Mouse (Mus musculus) T-helper 1 cell (primary cell): ENCODE data around the gene Slc9a1.

ENCODE experiments used
- in situ Hi-C: fragments of 300-600 bp; cut with MboI, MseI; formaldehyde crosslinking; loops from one replicate; pipeline ENCODE4 v1.15.1; 2025; ENCODE audit warnings: high pct_unique_total_duplicates

Gene Slc9a1

DNA sequence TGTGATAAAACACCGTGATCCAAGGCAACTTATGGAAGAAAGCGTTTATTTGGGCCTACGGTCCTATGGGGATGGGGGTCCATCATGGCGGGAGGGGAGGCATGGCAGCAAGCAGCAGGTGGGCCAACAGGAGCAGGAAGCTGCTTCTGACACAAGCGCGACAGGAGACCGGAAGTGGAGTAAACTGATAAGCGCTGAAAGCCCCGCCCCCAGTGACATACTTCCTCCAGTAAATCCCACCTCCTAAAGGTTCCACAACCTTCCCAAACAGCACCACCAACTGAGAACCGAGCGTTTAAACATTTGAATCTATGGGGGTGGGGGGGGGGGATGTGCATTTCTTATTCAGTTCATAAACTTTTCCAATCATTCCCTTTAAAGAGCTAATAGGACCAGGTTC is 66.4 kb downstream of the Slc9a1 start:
- in situ Hi-C loops: no loop called here

DNA sequence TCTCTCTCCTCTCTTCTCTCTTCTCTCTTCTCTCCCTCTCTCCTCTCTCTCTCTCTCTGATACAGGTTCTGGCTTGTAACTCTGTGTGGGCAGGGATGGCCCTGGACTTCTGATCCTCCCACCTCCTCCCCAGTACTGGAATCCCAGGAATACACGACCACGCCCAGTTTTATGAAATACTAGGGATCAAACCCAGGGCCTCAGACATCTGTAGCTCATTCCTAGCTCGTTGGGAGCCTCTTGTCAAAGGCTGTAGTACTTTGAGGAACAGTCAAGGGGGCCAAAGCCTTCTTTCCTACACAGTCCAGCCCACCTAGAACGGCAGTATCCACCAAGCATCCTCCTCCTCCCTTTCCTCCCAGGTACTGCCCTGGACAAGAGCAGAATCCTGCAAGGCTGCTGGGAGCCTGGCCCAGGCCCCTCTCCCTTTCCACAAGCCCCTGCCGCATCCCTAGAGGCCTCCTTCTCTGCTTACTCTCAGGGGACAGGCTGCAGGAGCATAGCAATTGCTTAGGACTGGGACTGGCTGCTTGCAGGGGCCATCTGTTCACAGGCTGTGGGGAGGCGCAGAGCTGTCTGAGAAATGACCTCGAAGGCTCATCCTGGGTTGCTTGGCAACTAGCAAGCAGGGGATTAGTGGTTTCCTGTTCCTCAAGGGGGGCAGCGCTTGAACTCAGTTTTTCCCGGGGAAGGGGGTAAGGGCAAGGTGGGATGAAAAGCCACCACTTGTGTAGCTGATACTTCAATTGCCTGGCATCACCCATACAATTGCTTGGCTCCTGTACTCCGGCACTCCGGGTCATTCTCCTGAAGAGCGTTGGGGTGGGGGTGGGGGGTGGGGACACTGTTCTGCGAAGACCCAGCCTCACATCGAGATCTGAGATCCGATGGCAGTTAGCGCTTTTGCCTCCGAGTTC is 70.2 kb downstream of the Slc9a1 start:
- in situ Hi-C loops: no loop called here

DNA sequence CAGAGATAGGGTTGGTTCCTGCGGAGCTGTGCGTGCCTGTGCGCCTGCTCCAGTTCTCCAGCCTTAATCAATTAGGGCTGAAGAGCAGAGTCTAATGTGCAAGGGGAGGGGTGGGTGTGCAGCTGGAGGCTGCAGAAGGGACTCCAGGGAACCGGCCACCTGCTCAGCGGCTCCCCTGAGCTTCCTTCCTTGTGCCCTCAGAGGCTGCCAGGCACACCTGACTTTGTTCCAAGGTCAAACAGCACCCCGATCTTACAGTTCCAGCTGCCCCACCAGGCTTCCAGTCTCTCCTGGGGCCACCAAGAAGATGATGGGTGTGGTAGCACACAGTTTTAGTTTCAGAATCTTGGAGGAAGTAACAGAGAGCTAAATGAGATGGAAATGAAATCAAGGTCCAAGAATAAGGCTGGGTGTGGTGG is 70.9 kb downstream of the Slc9a1 start:
- in situ Hi-C loops: no loop called here

DNA sequence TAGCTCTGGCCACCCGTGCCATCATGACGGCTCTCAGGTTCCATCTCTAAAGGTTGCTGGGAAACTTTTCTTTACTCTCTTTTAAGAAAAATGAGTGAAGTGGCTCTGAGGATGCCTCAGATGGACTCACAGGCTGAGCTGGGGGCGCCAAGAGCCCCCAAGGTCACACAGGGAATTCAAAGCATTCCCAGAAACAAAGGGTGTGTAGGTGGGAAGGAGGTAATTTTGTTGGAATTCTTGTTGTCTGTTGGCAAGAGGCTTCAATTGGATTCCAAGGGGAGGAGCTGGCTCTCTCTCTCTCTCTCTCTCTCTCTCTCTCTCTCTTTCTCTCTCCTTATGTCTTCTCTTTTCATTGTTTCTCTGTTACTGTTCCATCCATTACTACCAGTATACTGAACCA is 72.7 kb downstream of the Slc9a1 start:
- in situ Hi-C loops: no loop called here

DNA sequence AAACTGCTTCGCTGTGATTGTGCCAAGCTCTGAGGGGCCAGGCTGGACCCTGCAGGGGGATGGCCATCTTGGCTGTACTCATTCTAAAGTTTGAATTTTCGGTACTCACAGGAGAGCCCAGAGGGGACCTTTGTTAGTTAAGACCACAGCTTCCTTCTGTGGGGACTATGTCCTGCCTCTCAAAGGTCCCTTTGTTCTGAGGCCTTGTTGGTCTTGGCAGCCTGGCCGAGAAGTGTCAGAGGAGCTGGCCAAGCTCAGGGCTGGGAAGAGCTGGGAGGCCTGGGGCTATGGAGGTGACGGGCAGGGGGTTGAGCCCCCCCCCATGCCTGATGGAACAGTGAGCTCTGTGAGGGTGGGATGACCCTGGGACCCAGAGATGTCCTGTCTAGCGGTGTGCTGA is 73.6 kb downstream of the Slc9a1 start:
- in situ Hi-C loops: no loop called here

DNA sequence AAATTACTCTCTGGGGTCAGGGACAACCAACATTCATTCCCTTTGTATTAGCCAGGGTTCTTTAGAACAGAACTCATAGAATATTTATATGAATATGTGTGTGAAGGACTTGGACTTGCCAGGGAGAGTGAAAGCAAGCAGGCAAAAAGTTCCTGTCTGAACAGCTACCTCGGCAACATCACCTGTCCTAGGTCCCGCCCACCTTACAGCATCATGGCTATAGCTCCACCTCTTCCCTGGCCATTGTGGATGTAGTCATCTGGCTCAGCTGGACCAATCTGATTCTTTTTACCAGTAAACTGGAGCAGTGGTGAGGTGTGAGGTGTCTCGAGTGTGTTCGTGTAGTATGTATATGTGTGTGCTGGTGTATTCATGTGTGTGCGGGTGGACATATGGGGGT is 76.2 kb downstream of the Slc9a1 start:
- in situ Hi-C loops: no loop called here

DNA sequence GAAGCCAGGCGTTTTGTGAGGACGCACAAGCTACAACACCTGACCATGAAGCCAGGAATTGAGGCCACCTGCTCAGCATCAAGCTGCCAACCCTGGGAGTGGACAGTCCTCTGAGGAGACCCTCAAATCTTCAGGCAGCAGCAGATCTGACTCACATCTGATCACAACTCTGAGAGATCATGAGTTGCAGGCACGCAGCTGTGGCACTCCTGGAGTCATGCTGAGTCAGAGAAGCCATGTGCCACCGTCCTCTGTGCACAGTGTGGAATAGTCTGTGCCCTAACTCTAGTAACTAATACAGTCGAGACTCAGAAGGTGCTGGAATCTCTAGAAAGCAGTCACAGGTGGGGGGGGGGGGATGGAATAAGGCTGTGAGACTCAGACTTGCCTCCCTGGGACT is 77.9 kb downstream of the Slc9a1 start:
- in situ Hi-C loops: no loop called here

DNA sequence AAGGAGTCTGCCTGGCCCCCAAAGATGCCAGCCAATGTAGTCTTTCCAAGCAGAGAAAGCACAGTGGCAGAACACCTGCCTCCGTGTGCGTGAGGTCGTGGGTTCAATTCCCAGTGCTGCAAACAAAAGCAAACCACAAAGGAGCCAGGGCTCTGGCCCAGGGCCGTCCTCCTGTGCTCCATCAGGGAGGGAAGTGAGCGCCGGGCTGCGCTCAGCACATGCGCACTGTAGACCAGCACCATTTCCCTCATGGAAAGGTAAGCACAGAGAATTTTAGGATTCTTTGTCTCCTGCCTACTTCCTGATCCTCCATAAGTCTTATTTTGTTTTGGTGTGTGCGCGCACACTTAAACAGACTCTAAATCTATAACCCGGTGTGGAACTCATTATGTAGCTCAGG is 78.5 kb downstream of the Slc9a1 start:
- in situ Hi-C loops: no loop called here

DNA sequence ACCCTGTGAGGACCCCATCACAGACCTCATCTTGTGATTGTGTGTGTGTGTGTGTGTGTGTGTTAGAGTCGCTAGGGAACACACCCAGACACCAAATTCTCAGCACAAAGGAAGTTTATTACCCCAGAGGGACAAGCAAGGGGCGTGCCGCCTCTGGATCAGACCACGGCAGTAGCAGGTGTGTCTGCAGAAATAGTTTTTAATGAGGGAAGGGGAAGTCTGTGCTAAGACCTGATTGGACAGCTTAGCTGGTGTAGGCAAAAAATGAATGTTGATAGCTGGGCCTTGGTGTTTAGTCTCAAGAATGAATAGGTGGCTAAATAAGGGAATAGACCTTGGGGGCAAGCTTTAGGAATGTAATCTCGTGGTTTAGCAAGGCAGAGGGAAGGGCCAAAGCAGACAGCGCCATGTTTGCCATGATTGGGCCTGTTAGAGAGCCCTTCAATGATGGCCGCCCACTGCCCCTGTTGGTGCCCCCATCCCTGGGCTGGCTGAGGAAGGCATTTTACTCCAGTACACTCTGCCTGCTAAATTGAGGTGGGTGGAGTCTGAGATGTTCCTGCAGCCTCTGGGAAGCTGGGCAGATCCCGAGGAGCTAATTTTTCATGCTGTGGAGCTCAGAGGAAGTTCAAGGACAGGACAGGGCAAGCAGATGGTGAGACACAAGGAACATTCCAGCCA is 79.3 kb downstream of the Slc9a1 start:
- in situ Hi-C loops: no loop called here

DNA sequence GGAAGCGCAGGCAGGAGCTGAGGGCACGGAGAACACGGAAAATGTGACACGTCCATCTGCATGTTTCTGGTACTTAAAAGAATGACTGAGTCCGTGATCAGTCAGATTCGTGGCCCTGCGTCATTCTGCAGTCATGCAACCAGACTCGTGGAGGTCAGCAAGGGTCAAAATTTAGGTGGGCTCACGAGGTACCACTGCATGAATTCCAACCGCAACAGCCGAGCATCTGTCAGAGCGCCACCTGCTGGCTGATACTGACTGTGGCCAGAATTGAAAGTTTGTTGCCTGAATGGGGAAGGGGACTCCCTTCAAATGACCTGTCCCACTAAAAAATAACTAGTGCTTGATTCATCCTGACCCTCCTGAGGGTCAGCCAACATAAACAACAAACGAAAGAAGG is 80.2 kb downstream of the Slc9a1 start:
- in situ Hi-C loops: no loop called here

DNA sequence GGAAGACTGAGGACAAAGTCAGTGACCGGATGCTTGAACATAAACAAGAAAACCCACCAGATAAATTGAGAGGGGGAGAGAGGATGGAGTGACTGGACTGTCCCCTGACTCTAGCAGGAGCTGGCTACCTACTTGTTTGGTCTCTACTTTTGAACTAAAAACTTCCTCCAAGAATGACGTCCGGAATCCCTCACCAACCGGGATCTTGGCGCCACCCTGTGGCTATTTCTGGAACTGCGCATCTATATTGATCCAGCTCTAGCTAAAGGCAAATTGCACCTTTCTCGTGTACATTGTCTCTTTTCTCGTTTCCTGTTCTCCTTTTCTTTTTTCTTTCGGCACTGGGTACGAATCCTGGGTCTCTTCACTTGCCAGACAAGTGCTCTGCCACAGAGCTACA is 82.0 kb downstream of the Slc9a1 start:
- in situ Hi-C loops: no loop called here

DNA sequence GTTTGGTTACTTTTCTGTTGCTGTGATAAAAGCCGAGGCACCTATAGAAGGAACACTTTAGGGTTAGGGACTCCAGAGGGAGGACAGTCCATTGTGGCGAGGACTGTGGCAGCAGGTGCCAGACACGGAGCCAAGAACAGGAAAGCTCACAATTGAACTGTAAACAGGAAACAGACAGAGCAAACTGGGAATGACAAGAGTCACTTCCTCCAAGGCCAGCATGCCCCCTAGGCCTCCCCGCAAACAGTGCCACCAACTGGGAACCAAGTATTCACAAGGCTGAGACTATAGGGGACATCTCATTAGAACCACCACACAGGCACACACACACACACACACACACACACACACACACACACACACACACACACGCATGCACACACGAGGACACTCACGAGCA is 82.9 kb downstream of the Slc9a1 start:
- in situ Hi-C loops: no loop called here

DNA sequence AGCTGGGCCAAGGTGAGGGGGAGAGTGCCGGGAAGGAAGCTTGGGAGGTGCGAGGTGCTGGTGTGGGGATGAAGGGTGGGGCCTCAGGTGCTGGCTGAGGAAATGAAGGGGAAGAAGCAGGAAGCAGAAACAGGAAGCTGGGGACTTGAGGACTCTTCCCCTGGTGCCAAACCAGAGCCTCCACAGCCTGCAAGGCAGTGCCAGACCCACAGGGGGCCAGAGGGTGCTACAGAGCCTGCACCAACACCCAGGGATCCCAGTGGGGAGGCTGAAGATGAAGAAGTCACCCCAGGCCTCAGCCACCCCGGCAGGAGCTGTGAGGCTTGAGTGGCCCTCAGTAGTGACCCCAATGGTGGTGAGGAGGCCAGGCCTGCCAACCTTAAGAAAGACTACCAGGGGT is 88.5 kb downstream of the Slc9a1 start:
- in situ Hi-C loops: no loop called here

DNA sequence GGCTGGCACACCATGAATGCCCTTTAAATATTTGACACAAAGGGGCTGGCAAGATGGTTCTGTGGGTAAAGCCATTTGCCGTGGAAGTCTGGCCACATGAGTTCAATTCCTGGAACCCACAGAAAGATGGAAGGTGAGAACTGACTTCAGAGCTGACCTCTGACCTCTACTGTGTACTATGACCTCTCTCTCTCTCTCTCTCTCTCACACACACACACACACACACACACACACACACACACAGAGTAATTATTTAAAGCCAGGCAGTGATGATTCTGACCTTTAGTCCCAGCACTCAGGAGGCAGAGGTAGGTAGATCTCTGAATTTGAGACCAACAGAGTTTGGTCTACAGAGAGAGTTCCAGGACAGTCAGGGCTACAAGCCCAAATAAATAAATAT is 90.5 kb downstream of the Slc9a1 start:
- in situ Hi-C loops: no loop called here

DNA sequence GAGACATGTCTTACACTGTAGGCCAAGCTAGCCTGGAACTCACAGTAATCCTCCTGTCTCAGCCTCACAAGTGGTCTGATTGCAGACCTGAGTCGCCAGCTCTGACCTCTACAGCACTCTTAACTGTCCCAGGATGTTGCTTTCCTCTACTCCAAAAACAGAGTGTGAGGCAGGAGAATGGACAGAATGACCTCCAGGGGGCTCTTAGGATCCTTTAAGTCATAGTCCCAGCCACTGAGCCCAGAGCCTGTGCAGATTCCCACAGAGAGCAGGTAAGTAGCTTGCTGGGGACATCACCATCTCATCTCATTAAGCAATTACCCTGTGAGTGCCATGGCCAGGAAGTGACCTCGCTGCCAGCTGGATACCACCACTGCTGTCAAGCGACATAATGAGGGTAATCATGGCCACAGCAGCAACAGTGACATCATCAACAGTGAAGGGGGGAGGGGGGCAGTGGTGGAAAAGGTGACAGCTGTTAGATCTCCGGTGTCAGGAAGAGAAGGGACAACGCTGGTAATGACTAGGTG is 91.4 kb downstream of the Slc9a1 start:
- in situ Hi-C loops: no loop called here

DNA sequence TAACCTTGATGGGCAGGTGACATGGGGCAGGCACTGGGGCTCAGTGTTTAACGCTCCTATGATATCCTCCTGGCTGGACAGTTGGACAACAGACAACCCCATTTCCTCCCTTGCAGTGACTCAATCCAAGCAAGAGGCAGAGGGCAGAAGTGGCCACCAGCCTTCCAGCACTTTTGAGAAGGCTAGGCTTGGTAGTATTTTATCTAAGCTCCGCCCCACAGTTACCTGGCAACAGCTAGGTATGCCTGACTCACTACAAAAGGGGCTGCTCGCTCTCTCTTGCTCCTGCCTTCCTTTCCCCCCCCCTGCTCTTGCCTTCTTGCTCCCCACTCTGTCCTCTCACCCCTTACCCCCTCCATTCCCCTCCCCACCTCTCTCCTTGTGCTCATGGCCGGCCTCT is 91.9 kb downstream of the Slc9a1 start:
- in situ Hi-C loops: no loop called here

DNA sequence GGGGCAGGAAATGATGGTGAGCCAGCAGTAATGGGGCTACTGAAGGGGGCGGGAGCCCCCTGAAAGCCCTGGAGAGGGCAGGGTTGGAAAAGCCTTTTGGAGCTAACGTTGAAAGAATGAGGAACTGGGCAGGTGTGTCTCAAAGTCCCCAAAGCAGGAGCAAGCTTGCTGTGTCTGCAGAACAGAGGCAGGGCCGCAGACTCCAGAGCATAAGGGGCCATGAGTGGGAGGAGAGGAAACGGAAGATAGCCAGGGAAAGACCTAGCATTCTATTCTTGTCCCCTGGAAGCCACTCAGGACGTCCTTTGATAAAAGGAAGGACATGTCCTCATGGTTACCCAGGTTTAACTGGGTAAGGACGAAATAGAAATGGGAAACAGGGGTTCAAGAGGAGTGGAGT is 93.7 kb downstream of the Slc9a1 start:
- in situ Hi-C loops: no loop called here

DNA sequence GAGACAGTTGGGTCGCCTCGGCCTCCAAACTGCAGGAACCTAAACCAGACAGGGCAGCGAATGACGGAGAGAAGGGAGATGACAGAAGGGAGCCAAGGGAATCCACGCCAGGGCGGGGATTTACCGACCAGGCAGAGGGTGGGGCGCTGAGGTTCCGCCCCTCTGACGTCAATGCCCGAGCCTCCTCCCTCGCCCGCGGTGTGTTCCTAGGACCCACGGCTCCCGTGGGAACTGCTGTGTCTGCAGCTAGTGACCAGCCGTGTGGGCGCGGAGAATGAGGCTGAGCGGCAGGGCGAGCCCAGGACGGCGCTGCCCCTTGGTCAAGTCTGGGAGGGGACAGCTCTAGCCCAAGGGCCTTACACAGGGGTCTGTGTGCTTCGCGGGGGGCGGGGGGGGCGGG is 98.6 kb downstream of the Slc9a1 start:
- in situ Hi-C loops: no loop called here

DNA sequence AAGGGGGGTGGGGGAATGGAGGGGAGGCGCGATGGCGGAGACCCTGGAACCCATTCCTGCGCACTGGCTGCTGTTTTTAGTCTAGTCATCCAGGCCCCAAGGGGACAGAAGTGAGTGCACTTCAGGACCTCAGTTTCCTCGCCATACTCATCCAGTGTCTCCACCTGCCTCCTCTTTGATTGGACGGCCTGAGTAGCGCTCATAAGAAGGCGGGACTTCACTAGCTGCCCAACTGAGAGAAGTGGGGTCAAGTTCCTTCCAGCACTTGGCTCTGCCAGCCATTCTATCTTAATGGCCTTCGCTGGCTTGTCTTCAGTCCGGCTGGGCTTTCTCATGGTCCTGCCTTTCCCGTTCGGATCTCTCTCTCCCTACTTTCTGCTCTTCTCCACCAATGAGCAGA is 99.6 kb downstream of the Slc9a1 start:
- in situ Hi-C loops: no loop called here

DNA sequence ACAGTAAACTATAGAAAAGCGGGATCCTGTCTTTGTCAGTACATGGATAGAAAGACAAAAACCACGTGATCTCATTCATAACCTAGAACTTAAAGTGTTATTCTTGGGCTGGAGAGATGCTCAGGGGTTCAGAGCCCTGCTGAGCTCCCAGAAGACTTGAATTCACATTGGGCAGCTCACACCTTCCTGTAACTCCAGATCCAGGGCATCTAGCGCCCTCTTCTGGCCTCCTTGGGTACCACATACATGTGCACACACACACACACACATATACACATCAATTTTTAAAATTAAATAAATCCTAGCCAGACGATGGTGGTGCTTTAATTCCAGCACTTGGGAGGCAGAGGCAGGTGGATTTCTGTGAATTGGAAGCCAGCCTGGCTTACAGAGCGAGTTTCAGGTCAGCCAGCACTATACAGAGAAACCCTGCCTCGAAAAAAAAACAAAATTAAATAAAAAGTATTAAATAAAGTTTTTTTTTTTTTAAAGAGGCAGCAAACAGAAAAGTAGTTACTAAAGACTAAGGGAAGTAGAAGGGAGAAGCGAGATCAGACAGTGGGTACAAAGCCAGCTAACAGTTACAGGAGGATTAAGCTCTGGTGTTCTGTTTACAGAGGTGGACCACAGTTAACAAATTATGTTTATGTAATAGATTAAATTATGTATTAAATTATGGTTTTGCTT is 101.8 kb downstream of the Slc9a1 start:
- in situ Hi-C loops: no loop called here
